Mouse (Mus musculus) spleen, adult 18-20 months (tissue): ENCODE data around the gene Vwa5b2.
A peak's percentile ranks its signal among the peaks of the same experiment; 100 is the strongest.

ENCODE experiments used
- DNase-seq, 2 experiments: peaks; one replicate each; pipeline ENCODE4 v3.0.0; 2022; ENCODE audit warnings: mixed read lengths in 2 of 2

Gene Vwa5b2

DNA sequence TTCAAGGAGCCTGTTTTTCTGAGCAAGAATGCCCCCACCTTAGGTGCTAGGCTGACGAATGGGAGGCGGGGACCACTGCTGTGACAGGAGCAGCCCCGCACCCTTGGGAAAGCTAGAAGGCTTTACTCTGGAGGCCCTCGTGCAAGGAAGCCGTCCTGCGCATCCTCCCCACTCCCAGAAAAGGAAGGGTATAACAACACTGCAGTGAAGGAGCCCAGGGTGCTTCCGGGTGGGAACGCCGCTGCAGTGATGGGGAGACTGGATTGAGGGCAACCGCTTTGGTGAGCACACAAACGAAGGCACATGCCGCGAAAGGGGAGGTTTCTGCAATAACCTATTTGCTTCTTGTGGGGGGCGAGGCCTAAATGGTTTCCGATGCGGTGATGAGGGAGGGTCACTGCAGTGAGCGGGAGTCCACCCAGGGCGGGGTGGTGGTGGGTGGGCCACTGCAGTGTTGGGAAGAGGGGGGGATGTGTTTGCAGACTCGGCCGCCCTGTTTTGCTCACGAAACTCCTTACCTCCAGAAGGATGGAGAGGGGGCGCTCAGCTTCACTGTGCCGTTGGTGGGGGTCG is at the start of gene Vwa5b2:
Gene Vwa5b2, plus strand, starts transcription at position 106 of the 573 bp plus-strand sequence.
- no peak for DNase-seq

DNA sequence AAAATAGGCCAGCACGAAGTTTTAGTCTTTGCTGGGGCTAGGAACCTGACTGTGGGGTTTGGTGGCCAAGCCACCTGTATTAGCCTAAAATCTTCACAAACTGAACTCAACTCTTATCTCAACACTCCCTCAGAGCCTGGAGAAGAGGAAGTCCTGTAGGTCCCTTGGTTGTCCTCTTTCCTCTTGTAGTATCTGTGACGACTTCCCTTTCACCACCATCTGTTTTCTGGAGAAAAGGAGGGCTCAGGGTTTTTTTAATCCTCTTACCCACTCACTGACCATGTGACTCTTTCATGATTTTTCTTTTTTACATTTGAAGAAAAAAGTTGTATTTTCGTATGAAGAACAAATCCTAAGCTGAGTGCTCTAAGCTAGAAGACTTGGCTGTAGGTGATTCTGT is 49.6 kb upstream of the Vwa5b2 start:
- DNase-seq, result no peak

DNA sequence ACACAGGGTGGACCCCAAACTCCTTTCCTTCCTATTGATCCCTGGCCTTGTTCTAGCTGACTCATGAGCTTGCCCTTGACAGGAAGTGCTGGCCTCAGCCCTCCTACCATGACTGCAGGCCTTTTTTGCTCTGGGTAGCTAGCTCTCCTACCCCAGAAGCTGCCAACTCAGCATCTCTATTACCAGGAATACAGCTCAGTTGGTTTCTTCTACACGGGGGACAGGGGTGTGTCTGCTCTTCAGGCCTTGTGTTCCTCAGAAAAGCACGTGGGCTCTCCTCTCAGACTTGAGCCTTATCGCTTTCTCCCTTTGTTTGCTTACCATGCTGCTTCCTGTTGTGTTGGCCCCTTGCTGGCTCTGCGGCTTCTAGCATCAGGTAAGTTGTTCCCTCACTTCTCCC is 48.8 kb upstream of the Vwa5b2 start:
- no peak for DNase-seq

DNA sequence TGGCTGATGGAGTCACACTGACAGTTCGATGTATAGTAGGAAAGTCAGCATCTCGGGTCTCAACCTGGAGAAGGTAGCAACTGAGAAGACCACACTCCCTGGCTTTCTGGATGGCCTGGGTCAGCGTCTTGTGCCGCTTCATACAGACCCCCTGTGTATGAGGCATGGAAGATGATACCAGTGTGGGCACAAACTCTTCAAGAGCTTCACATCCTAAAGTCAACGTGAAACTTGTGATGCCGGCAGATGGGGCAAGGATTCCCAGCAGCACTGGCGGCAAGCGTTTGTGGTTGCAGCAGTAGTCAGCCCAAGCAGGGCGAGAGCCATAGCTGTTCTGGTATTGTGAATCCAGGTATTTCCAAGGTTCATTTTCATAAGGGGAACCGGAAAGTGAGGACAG is 43.6 kb upstream of the Vwa5b2 start:
- no peak for DNase-seq

DNA sequence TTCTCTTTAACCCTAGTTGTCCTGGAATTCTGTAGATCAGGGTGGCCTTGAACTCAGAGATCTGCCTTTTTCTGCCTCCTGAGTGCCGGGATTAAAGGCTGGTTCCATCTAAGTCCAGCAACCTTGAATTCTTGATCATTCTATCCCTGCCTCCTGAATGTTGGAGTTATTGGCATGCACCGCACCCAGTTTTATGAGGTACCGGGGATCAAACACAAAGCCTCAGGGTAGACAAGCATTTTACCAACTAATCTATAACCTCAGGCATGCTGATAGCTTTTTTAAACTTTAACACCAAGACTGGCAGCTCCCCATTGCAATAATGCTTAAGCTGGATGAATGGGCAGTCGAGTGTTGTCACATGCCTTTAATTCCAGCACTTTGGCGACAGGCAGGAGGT is 41.8 kb upstream of the Vwa5b2 start:
- DNase-seq, result no peak

DNA sequence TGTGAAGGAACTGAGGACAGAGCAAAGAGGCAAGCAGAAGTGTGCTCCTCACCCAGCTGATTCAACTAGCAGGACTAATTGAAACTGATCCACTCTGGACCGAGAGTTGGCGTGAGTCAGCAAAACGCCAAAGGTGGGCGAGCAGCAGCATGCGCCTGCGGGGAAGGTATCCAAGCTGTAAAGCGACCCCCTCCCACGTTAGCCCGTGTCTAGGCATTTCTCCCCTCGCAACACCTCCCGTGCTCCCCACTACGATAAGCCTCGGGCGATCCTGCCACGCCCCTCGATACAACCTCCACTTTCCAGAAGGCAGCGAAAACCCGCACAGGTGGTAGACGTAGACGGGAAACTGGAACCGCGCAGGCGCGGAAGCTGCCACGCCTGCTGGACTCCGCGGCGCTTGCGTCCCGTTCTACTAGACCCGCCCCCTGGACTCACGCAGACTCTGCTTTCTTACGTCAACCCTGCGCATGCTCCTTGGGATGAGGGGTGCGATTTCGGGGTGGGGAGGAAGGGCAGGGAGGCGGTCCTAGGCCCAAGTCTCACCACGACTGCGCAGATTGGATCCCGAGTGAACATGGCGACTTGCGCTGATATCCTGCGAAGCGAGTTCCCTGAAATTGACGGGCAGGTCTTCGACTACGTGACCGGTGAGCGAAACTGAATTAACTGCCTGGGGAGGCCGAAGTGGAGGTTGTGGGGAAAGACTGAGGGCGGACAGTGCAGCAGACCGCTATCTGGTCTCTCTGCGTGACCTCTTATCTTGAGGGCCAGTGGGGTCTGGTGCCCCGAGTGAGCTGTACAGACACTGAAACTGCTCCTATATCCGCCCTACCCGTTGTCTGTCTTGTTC is 40.9 kb upstream of the Vwa5b2 start, which contains the start of gene Abcf3:
Gene Abcf3, plus strand, starts transcription at position 482 of the 853 bp plus-strand sequence.
- DNase-seq, result peak; percentile 93 to 97

DNA sequence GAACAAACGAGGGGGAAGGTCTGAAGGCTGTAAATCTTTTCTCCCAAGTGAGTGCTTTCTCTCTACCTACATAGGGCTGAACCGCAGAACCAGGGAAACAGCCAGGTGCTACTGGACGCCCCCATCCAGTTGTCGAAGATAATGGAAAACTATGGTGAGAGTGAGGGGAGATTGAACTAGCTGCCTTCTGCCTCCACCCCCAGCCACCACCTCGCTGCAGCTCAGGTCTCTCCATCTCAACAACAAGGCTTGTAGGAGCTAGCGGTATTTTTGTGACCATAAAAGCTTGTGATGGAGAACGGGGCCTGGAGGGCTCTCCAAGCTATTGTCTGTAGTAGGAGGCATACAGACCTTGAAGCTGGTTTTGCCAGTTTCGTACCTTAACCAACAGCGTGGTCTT is 40.1 kb upstream of the Vwa5b2 start:
- DNase-seq, result no peak

DNA sequence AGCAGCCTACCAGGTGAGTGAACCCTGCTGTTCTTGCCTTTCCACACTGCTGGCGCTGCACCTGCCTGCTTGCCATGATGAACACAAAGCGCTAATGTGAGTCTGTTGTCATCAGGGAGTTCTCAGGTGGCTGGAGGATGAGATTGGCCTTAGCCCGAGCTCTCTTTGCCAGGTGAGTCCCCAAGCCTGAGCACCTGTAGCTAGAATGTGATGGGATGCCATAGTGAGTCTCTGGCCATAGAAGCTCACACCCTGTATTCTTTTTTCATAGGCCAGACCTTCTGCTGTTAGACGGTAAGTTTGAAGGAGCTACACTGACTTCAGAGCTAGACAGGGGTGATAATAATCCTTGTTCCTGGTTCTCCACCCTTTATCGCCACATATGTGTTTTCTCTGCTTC is 37.6 kb upstream of the Vwa5b2 start:
- no peak for DNase-seq

DNA sequence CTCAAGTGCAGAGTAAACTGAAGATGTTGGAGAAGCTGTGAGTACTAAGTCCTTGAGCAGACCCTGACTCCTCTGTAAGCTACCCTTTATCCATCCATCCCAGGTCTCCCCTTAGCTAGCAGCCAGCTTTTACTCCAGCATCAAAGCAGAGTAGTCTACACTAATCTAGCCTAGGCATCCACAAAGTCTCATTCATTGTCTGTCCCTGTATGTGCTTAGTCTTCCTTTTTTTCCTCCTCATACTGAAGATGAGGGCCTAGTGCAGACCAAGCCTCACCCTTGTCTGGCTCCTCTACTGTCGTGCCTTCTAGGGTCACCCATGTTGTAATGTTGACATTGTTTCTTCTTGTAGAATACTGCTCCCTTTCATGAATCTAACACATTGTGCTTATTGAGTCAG is 36.7 kb upstream of the Vwa5b2 start:
- DNase-seq, result no peak

DNA sequence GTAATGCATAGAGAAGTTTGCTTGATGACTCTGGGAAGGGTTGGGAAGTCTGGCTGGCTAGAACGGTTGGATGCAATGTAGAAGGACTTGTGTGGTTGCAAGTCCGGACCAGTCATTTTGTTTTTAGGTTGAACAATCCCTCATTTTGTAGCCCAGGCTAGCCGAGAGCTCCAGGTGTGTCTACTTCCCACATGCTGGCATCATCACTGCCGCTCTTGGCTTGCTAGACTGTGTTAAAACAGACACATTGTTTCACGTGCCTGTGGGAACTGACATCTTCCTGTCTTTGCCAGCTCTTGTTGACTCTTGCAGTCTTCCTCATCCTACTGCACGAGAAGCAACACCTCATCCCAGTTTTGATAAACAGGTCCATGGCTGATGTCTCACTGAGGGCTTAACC is 34.3 kb upstream of the Vwa5b2 start:
- no peak for DNase-seq

DNA sequence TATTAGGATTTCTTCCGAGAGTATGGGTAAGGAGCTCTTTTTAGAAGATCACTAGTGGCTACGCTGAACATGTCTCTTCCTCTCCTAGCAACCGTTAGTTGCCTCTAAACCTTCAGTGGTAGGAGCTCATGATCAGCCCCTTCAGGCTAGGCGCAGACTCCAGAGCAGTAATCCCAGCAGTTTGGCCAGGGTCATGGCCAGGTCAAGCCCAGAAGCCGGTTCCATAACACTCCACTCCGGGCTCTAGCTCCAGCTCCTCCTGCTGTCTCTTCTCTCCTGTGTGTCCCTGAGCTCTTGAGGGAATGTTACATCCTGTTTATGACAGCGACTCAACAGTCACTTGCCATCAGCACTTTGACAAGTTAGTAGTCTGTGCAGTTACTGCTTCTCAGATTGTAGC is 31.9 kb upstream of the Vwa5b2 start:
- no peak for DNase-seq

DNA sequence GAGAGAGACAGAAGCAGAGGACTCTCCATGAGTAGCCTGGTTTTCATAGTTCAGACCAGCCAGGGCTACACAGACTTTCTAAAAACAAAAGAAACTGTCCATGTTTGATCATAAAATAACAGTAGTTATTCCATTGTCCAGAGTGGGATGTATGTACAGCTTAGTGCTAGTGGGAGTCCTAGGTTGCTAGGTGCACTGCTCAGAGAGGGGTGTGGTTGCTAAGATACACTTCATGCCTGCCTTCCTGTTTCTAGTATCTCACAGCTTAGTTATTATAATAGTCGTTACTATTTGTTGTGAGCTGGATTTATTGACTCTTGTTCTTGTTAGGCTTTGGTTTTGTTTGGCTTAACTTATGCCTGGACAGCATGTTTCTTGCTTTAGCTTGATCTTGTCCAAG is 24.2 kb upstream of the Vwa5b2 start:
- DNase-seq, result no peak

DNA sequence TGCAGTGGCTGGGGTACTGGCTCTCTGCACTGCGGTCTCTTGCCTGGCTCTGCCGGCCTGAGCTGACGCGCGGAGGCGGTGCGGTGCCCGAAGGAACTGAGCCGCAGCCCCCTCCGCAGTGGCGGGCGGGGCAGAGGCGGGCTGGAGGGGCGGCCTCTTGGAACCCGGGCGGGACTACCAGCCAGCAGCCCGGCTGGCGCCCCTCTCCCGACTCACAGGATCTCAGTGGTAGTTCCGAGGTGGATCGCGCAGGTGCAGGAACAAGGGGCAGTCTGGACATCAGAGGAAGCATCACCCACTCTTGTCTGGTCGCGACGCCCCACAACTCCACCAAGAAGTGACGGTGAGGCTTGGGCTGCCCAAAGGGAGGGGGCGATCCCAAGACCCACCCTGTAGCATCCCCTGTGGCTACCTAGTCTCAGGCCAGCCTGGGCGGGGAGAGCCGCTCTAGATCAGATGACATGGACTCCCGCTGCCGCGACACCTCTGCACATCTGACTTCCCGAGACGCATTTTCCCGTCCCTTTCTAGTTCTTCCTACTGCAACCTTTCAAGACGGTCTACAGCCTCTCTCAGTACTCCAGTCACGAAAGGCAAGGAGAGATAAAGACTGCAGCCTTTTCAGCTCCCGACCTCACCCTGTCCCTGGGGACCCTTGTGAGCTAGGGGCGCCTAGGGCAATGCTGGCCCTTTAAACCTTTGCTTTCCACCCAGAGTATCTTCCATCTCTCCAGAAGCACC is 838 bp downstream of the Vwa5b2 start:
- no peak for DNase-seq

DNA sequence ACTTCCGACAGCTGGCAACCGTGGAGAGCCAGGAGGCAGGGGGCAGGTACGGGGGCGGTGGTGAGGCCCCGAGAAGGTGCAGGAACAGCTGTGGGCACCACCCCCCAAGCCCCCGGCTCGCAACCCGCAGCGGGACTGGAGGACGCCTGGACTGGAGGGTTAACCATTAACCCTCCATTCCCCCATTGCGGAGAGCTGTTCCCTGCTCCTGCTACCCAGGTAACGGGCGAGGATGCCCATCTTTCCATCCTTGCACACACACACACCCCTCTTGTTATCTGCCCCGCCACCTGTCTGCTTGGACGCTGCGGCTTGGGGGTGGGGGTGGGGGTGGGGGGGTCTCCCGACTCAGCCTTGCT is 1.4 kb downstream of the Vwa5b2 start:
- no peak for DNase-seq

DNA sequence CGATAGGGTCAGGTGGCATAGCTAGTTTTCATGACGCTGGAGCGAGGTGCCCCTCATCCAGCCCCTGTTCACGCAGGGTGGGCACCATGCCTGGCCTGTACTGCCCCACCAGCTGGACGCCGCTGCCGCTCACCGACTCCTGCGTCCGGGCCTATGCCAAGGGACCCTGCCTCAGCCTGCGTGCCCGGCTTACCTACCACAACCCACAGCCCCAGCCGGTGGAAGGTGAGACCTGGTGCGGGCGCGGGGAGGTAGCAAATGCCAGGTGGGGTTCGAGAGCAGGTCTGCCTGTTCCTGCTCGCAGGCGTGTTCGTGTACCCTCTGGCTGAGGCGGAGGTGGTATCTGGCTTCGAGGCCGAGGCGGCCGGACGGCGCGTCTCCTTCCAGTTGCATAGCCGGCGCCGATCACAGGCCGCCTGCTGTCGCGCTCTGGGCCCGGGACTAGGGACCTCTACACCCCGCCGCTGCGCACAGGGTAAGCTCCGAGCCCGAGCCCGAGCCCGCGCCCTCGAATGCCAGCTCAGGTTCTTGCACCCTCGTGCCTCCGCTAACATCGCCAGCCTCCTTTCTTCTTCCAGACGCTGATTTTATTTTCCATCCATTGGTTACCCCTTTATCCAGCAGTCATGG is 1.9 kb downstream of the Vwa5b2 start:
- DNase-seq, result no peak

DNA sequence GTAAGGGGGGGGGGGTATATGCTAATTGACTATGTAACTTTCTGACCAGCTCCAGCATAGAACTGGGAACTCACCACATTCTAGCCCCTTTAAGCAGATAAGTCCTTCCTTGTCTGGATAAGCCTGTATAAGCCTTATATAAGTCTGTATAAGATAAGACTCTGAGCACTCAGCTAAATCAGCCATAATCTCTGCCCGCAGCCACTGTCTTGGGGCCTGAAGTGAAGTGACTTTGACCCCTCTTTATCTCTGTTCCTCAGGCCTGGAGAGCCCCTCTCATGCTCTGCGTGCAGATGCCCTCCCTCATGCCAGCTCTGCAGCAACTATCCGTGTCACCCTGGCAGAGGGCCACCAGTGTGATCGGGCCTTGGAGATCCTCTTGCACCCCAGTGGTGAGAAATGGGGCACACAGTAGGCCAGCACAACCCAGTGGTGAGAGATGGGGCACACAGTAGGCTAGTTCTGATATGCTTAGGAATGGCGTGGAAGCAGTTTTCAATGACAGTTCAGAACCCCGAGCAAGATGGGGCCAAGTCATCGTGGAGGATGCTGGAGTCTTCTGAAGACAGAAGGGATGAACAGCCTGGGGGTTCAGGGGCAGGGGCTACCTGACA is 5.9 kb downstream of the Vwa5b2 start:
- DNase-seq, result no peak

DNA sequence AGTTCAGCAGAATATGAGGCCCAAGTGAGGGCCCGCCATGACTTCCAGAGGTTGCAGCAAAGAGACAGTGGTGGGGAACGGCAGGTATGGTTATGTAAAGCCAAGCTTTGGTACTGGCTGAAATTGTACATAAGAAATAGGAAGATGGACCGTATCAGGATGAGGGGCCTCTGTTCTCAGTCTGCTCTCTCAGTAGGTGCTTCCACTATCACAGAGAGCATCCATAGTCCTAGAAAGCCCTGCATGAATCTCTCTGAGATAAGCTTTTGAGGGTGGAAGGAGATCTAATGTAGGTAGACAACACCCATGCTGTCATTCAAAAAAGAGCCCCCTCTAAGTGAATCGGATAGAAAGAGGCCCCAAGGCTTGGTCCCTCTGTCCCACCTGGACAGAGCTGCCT is 6.5 kb downstream of the Vwa5b2 start:
- DNase-seq, result no peak

DNA sequence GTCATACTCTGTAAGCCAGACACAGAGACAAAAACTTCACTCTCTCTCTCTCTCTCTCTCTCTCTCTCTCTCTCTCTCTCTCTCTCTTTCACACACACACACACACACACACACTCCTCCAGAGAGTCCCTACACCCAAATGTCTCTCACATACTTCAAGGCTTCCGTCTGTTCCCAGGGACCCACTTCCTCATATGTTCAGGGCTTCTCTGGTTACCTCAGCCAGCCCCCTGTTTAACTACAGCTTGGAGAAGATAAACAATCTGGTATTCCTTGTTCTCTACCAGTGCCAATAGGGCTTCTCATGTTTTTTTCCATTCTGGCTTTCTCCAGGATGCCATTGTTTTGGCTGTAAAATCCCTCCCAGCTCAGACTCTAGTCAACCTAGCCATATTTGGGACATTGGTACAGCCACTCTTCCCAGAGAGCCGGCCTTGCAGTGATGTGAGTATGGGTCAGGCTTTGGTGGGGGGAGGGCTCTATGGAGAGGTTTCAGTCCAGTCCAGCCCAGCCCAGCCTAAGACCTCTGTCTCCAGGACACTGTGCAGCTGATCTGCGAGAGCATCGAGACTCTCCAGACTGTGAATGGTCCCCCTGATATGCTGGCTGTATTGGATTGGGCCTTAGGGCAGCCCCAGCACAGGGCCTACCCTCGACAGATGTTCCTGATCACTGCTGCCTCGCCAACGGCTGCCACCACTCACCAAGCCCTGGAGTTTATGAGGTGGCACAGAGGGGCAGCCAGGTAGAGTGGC is 7.6 kb downstream of the Vwa5b2 start:
- no peak for DNase-seq

DNA sequence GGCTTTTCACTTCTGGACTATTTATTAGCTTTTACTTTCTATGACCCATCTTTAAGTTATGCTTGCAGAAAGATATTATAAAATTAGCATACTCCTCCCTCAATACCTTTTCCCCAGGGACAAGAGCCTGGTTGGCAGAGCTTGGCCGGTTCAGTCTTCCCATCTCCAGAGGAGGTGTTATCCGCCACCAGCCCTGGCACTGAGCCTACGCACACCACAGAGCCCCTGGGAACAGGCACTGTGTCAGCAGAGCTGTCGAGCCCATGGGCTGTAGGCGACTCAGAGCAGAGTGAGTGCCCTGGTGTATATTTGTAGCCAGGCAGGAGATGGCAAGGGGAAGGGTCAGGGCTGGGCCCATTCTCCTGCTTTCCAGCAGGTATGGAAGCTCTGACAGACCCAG is 11.2 kb downstream of the Vwa5b2 start:
- no peak for DNase-seq

DNA sequence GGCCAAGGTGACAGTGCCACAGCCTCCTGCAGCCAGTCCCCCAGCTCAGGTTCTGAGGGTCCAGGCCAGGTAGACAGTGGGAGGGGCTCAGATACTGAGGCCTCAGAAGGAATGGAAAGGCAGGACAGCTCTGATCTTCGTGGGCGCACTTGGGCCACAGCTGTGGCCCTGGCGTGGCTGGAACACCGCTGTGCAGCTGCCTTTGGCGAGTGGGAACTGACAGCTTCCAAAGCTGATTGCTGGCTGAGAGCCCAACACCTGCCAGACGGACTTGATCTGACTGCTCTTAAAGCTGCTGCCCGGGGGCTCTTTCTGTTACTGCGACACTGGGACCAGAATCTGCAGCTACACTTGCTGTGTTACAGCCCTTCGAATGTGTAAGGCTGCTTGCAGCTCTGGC is 15.4 kb downstream of the Vwa5b2 start:
- no peak for DNase-seq

DNA sequence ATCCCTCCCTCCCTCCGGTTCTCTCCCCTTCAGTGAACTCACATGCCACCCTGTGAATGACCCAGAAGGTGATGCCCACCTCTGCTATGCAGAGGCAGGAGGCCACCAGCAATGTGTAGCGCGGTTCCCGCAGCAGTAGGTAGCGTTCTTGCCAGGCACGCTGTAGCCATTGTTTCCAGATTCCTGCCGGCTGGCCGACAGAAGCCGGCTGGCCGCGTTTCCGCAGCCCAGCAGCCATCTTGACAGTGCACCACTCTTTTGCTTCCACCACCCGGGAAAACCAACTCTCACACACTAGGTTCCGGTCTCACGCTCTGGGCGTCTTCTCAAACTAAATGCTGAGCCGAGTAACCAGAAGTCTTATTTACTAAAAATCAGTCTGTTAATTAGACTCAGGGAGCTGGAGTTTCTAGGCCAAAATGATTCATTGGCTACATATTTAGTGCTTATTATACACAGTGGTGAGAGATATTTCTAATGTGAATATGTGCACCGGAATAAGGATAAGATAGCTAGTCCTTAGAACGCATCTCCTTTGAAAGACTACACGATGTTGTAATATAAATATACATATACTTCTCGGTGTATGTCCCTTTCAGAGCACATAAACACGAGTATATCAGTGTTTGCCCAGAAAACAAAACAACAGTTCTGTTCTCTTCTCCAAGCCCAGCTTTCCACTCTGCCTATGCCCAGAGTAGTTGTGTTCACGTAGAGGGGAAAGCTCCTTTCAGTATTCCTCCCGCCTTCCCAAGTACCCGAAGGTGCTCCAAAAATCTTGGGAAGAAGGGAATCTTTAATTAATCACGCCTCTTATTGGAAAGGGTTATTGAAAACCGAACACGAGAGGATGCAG is 21.5 kb downstream of the Vwa5b2 start:
- peak; percentile 52 to 70 for DNase-seq
